Mouse (Mus musculus) left cerebral cortex, adult 2 months (tissue): ENCODE measurements around the gene Agtpbp1. TPM values are rescaled to one million over a fixed set of nuclear protein-coding genes. Genes with fewer than 3 reads are reported as not detected.
"Not testable (repeated sequence)": the region's sequence is repeated elsewhere in the genome, so short reads cannot be mapped to it uniquely, and the experiment has no call there.

Experiments used
- DNase-seq, 2 experiments: peaks; one replicate each; pipeline ENCODE4 v3.0.0; 2021 to 2022; ENCODE audit warnings: low spot score in 2 of 2, mixed read lengths in 1 of 2; ENCODE audit errors: extremely low spot score in 1 of 2
- H3K27ac ChIP-seq: fragments of 200-600 bp; 2 replicates; pipeline ENCODE4 v1.8.1; 2022
- H3K4me3 ChIP-seq: fragments of 200-600 bp; 2 replicates; pipeline ENCODE4 v1.8.1; 2022
- CTCF ChIP-seq: fragments of 200-600 bp; IDR thresholded peaks from 2 replicates; pipeline ENCODE4 v1.8.1; 2022; ENCODE audit warnings: antibody characterized with exemption, mild to moderate bottlenecking, moderate library complexity
- intact Hi-C: fragments of 180-260 bp; cut with DNase I; formaldehyde crosslinking; loops from one replicate; pipeline ENCODE4 v1.15.1; 2025
- total RNA-seq, 2 experiments: library from RNA; stranded (reverse); gene quantifications; 2 replicates each; pipeline ENCODE4 v1.2.3; 2021

The Agtpbp1 gene
- total RNA-seq, 2 experiments from 2014 or later, result 352 to 357 TPM

GRCm38 (mm10) chr13:59605221-59605922 lies 20.3 kb upstream of the Agtpbp1 start:
- intact Hi-C loops, result no loop called here

GRCm38 (mm10) chr13:59604511-59604910 lies 19.5 kb upstream of the Agtpbp1 start:
- no peak for DNase-seq
- intact Hi-C loops, result no loop called here
- H3K4me3 ChIP-seq, result no peak overlapping the region
- H3K27ac ChIP-seq, result no peak overlapping the region
- TF ChIP-seq CTCF, result no peak

More at GRCm38 (mm10) chr13:59605221-59605922, 20.3 kb upstream of the Agtpbp1 start:
- no peak for DNase-seq
- no peak overlapping the region for H3K4me3 ChIP-seq
- TF ChIP-seq CTCF, result no peak
- no peak overlapping the region for H3K27ac ChIP-seq

- DNase-seq, result no peak
- no peak for TF ChIP-seq CTCF
- intact Hi-C loops, result no loop called here
- Histone ChIP-seq H3K4me3 (no peak overlapping the region), H3K27ac (no peak overlapping the region)
These were observed 18.1 kb upstream of the Agtpbp1 start for GRCm38 (mm10) chr13:59603096-59603495.

GRCm38 (mm10) chr13:59592630-59593029 lies 7.6 kb upstream of the Agtpbp1 start:
- H3K4me3 ChIP-seq, result no peak overlapping the region
- TF ChIP-seq CTCF, result no peak
- no peak for DNase-seq
- no peak overlapping the region for H3K27ac ChIP-seq
- intact Hi-C loops, result no loop called here

- DNase-seq, intact Hi-C loops: not testable (repeated sequence)
These were observed 7.0 kb upstream of the Agtpbp1 start for GRCm38 (mm10) chr13:59592058-59592457.

GRCm38 (mm10) chr13:59590691-59591090 lies 5.7 kb upstream of the Agtpbp1 start:
- intact Hi-C loops, result no loop called here
- TF ChIP-seq CTCF, result no peak
- H3K4me3 ChIP-seq, result no peak overlapping the region

More at GRCm38 (mm10) chr13:59592058-59592457, 7.0 kb upstream of the Agtpbp1 start:
- H3K4me3 ChIP-seq, H3K27ac ChIP-seq: not testable (repeated sequence)

GRCm38 (mm10) chr13:59589672-59590071 lies 4.6 kb upstream of the Agtpbp1 start:
- no peak for TF ChIP-seq CTCF
- no peak for DNase-seq
- Histone ChIP-seq H3K4me3 (no peak overlapping the region), H3K27ac (no peak overlapping the region)
- intact Hi-C loops, result loop anchor here (5.0 to 10.0 kb wide), 2 partner anchors 72 to 955 kb away; no protein-coding TSS in a partner anchor

More at GRCm38 (mm10) chr13:59590691-59591090, 5.7 kb upstream of the Agtpbp1 start:
- no peak overlapping the region for H3K27ac ChIP-seq
- no peak for DNase-seq

- no peak for TF ChIP-seq CTCF
- no peak for DNase-seq
- no peak overlapping the region for H3K27ac ChIP-seq
- intact Hi-C loops, result loop anchor here (5.0 to 10.0 kb wide), 2 partner anchors 70 to 952 kb away; no protein-coding TSS in a partner anchor
- H3K4me3 ChIP-seq, result no peak overlapping the region
These were observed 2.2 kb upstream of the Agtpbp1 start for GRCm38 (mm10) chr13:59587201-59587600.

- intact Hi-C loops, result loop anchor here (1.0 to 10.0 kb wide), 3 partner anchors 28 to 951 kb away; no protein-coding TSS in a partner anchor
- TF ChIP-seq CTCF, result no peak
- Histone ChIP-seq H3K27ac (peak overlapping the region; percentile 80), H3K4me3 (peak overlapping the region; percentile 81)
- DNase-seq, result peak in 1 of 2 experiments; percentile 24
These were observed 600 bp upstream of the Agtpbp1 start for GRCm38 (mm10) chr13:59585648-59586005.

- Histone ChIP-seq H3K4me3 (peak overlapping the region; percentile 81), H3K27ac (peak overlapping the region; percentile 89)
- peak; percentile 33 for TF ChIP-seq CTCF
- intact Hi-C loops, result loop anchor here (10.0 kb wide), 1 partner anchor 950 kb away; no protein-coding TSS in a partner anchor
- peak; percentile 31 to 45 for DNase-seq
These were observed 546 bp downstream of the Agtpbp1 start for GRCm38 (mm10) chr13:59584481-59584880.

GRCm38 (mm10) chr13:59580954-59581353 lies 4.1 kb downstream of the Agtpbp1 start:
- TF ChIP-seq CTCF, result no peak
- H3K27ac ChIP-seq, result no peak overlapping the region
- DNase-seq, result no peak
- intact Hi-C loops, result loop anchor here (10.0 kb wide), 1 partner anchor 946 kb away; no protein-coding TSS in a partner anchor
- no peak overlapping the region for H3K4me3 ChIP-seq

- Histone ChIP-seq H3K4me3 (no peak overlapping the region), H3K27ac (peak overlapping the region; percentile 26; the same call in 1 of the 2 replicates)
- DNase-seq, result peak in 1 of 2 experiments; percentile 39
- no peak for TF ChIP-seq CTCF
- intact Hi-C loops, result no loop called here
These were observed 12.5 kb downstream of the Agtpbp1 start for GRCm38 (mm10) chr13:59572549-59572948.
